Mouse (Mus musculus) kidney, adult 2 months (tissue): ENCODE measurements around the gene Gm49325.

Source experiments
- CTCF ChIP-seq: fragments of 200-500 bp; conservative IDR thresholded peaks from 2 replicates; pipeline ENCODE4 v1.5.1; 2011; ENCODE audit warnings: low read depth, mild to moderate bottlenecking, control low read depth, low read length, moderate library complexity, mixed read lengths; ENCODE audit not compliant: insufficient read depth, insufficient read length
- POLR2A ChIP-seq: fragments of 200-500 bp; IDR thresholded peaks from one replicate; pipeline ENCODE4 v1.6.1; 2011; ENCODE audit warnings: low read depth, low read length, control low read depth

DNA sequence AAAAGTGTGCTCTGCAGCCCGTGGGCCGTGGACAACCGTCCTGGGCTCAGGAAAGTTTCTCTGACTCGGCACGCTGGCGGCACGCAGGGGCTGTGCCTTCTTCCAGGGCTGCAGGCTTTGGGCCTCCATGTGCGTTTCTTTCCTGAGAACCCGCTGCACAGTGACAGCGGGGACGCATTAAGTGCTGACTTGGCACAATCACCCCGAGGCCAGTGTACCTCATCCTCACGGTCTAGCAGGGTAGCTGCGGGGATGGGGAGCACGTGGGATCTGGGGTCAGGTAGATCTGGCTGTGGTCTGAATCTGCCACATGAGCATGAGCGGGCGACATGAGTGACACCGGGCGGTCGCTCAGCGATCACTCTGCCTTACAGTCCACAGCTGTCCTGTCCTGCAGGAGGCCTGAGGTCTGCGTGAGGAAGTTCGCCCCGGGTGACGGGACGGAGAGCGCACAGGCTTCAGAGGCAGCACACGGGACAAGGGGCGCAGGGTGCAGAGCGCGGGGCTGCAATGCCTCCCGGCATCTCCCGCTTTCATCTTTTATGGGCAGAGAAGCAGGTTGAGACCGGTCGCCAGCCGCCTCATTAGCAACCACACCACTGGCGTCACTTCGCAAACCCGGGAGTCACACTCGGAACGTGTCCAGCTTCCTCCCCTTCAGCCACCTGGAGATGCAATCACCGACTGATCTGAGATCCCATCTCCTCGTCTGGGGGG is 58.1 kb downstream of the Gm49325 start:
- no peak for TF ChIP-seq CTCF
- TF ChIP-seq POLR2A: no peak
